Mouse (Mus musculus) lung, postnatal 0 days (tissue): ENCODE measurements around the gene Prrt3.

Experiments
- CTCF ChIP-seq: IDR thresholded peaks from 2 replicates; pipeline ENCODE4 v1.5.1; 2016; ENCODE audit warnings: antibody characterized with exemption, mild to moderate bottlenecking
- EP300 ChIP-seq: IDR thresholded peaks from 2 replicates; pipeline ENCODE4 v1.6.1; 2016; ENCODE audit warnings: antibody characterized with exemption, mild to moderate bottlenecking, control low read depth

DNA sequence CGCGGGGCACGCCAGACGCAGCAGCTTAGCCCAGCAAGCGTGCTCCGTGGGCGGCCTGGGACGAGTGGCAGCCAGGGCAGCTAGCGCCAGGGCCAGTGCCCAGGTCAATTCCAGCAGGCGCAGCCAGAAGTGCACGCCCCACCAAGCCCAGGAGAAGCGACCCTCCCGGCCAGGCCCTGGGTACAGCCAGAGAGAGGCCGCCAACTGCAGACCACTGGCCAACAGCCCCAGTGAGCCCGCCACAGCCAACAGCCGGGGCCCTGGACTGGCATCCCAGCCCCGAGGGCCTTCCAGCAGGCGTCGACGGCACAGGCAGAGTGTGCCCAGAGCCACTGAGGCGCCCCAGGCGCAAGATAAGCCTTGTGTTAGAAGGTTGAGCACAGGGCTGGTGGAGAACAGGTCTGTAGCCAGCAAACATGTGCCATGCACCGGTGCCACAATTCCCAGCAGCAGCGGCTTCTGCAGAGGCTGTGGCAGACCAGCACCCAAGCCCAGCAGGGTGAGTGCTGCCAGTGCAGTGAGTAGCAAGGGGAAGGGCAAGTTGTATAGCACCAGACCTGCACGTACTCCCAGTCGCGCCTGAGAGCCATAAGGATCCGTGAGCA is 6.6 kb downstream of the Prrt3 start:
- TF ChIP-seq EP300 (no peak), CTCF (no peak)
